Mouse (Mus musculus) CD4-positive, CD25-positive, alpha-beta regulatory T cell, adult 2 months (primary cell): ENCODE data around the gene 1700042G07Rik.

Experiments
- DNase-seq: peaks from one replicate; pipeline ENCODE4 v3.0.0-alpha.2; 2012; ENCODE audit warnings: low read depth, low spot score

The 1700042G07Rik gene

DNA sequence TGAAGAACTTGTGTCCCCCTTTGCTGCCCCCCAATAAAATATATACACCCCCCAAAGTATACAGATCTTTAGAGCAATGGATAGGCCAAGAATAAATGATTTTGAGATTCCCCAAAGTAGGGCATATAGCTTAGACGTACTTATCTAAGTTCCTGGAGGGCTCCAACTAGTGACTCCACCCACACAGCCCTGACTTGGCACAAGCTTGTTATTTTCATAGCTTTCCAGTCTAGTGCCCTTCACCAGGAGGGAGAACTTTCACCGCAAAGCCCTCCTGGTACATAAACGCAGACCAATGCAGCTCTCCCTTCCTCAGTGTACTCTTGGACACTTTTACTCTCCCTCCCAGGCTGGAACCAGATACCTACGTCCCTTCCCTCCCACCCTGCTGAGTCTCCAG lies 11.0 kb upstream of the 1700042G07Rik start:
- DNase-seq = no peak

- no peak for DNase-seq
These were observed 8.2 kb upstream of the 1700042G07Rik start for GRCm38 (mm10) chr4:116164759-116165554.

GRCm38 (mm10) chr4:116165708-116166407 lies 7.3 kb upstream of the 1700042G07Rik start:
- DNase-seq = no peak

GRCm38 (mm10) chr4:116167404-116167803 lies 5.8 kb upstream of the 1700042G07Rik start, which contains the start of gene Tspan1:
Gene Tspan1 (minus strand): TSS chr4:116167601.
- no peak for DNase-seq

GRCm38 (mm10) chr4:116168617-116169352 lies 4.4 kb upstream of the 1700042G07Rik start:
- DNase-seq = peak; percentile 75

GRCm38 (mm10) chr4:116169353-116169672 lies 3.9 kb upstream of the 1700042G07Rik start:
- DNase-seq = no peak

GRCm38 (mm10) chr4:116173752-116174151 lies 580 bp downstream of the 1700042G07Rik start:
- DNase-seq = no peak

- no peak for DNase-seq
These were observed 1.4 kb downstream of the 1700042G07Rik start for GRCm38 (mm10) chr4:116174466-116175116.

GRCm38 (mm10) chr4:116175136-116175535 lies 2.0 kb downstream of the 1700042G07Rik start:
- DNase-seq = no peak

GRCm38 (mm10) chr4:116175711-116176542 lies 2.8 kb downstream of the 1700042G07Rik start:
- DNase-seq = no peak

GRCm38 (mm10) chr4:116176543-116176988 lies 3.4 kb downstream of the 1700042G07Rik start:
- no peak for DNase-seq

GRCm38 (mm10) chr4:116177140-116177539 lies 4.0 kb downstream of the 1700042G07Rik start:
- DNase-seq = no peak

- no peak for DNase-seq
These were observed 8.9 kb downstream of the 1700042G07Rik start for GRCm38 (mm10) chr4:116182079-116182478.

DNA sequence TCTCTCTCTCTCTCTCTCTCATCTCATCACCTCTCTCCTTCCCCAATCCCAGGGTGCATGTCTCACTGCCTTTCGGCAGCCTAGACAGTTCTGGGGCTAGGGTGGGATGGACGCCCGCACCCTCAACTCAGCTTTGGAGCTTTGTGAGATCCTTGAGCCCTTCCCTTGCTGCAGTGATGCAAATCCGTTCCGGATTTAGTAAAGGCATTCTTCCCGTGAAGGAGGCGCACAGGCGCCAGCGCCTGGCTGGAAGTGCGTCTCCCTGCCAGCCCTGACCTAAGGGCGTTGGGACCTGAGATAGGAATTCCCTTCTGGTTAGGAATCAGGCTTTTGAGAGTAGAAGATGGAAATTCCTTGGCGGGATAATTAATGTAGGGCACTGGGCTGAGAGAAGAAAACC lies 9.6 kb downstream of the 1700042G07Rik start:
- no peak for DNase-seq

GRCm38 (mm10) chr4:116185083-116185482 lies 11.9 kb downstream of the 1700042G07Rik start:
- DNase-seq = no peak

- no peak for DNase-seq
These were observed 19.2 kb downstream of the 1700042G07Rik start for GRCm38 (mm10) chr4:116192286-116192835.

DNA sequence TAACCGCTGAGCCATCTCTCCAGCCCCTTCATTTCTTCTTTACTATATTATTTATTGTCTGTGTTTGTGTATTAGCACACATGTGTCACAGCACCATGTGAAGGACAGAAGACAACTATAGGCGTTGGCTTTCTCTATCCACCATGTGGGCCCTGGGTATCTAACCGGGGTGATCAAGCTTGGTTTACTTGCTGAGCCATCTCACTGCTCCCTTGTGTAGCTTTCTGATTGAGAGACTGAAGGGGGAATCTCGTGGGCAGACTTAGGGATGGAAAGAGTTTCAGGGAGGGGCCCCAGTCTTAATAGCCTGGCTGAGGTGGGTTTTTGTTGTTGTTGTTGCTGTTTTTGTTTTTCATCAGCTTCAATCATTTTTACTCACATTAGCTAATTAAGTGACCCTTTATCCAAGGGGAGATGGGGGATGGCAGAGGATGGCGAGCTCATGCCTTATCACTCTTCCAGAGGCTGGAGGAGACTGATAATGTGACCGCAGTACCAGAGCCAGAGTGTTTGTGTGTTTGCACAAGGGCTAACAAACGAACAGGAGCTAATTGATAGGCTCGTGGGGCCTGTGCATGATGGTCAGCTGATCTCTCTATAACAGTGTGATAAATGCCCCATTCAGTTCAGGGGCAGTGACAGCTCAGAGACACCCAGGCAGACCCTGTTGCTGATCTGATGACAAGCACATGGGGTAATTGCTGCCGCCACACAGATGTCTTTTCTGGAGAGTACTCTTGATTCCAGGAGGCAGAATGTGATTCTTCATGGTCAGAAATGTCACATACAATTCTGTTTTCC lies 20.6 kb downstream of the 1700042G07Rik start:
- DNase-seq = no peak

- DNase-seq = peak; percentile 17
These were observed 25.2 kb downstream of the 1700042G07Rik start for GRCm38 (mm10) chr4:116198422-116198821.

DNA sequence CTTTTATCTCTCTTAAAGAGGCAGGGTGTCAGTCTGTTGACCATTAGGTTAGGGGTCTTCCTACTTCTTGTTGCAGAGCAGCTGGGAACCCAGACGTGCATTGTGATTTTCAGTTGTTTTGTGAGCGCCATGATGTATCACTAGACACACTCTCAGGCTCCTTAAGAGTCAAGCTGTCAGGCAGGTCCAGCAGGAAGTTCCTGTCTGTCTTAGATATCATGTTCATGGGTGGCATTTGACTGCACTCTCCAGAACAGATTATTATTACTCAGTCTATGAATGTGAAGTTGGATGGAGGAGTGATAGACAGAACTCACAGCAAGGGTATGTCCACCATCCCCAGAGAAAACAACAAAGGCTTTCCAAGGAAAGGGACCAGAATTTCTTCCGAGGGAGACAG lies 31.2 kb downstream of the 1700042G07Rik start:
- no peak for DNase-seq

GRCm38 (mm10) chr4:116206531-116206930 lies 33.4 kb downstream of the 1700042G07Rik start:
- DNase-seq = no peak
